Mouse (Mus musculus) hindbrain, embryonic 14.5 days (tissue): ENCODE results near the gene Uvrag. TPM values are rescaled to one million over a fixed set of nuclear protein-coding genes. Genes with fewer than 3 reads are reported as not detected.

Source experiments
- ATAC-seq: fragments of 200-750 bp; cut with Nextera tagmentation; 2 replicates; pipeline ENCODE4 v1.8.0; 2017; ENCODE audit warnings: moderate number of reproducible peaks, mild to moderate bottlenecking, moderate TSS enrichment, moderate library complexity; ENCODE audit not compliant: low FRiP score
- DNase-seq: peaks from one replicate; pipeline ENCODE4 v3.0.0-alpha.2; 2015; ENCODE audit warnings: low spot score
- H3K27ac ChIP-seq: fragments of 300-500 bp; sonication (generic); 2 replicates; pipeline ENCODE4 v1.5.1; 2014; ENCODE audit warnings: mild to moderate bottlenecking, moderate library complexity
- H3K27me3 ChIP-seq: fragments of 300-500 bp; sonication (generic); 2 replicates; pipeline ENCODE4 v1.6.1; 2014; ENCODE audit warnings: mild to moderate bottlenecking, low read length, mixed read lengths; ENCODE audit not compliant: control insufficient read depth, insufficient read depth
- H3K36me3 ChIP-seq: fragments of 300-500 bp; sonication (generic); replicated peaks from 2 replicates; pipeline ENCODE4 v1.6.1; 2014; ENCODE audit not compliant: control insufficient read depth, insufficient read depth
- H3K4me1 ChIP-seq: fragments of 300-500 bp; sonication (generic); replicated peaks from 2 replicates; pipeline ENCODE4 v1.6.1; 2014; ENCODE audit warnings: antibody characterized with exemption, low read length, mixed read lengths; ENCODE audit not compliant: control insufficient read depth, insufficient read depth
- H3K4me2 ChIP-seq: fragments of 300-500 bp; sonication (generic); replicated peaks from 2 replicates; pipeline ENCODE4 v1.6.1; 2014; ENCODE audit warnings: mild to moderate bottlenecking, moderate library complexity
- H3K4me3 ChIP-seq: fragments of 300-500 bp; sonication (generic); replicated peaks from 2 replicates; pipeline ENCODE4 v1.5.1; 2014; ENCODE audit warnings: mild to moderate bottlenecking, low read length
- H3K9ac ChIP-seq: fragments of 300-500 bp; sonication (generic); 2 replicates; pipeline ENCODE4 v1.6.1; 2014
- H3K9me3 ChIP-seq: fragments of 300-500 bp; sonication (generic); 2 replicates; pipeline ENCODE4 v1.6.1; 2016; ENCODE audit warnings: low read length; ENCODE audit not compliant: control insufficient read depth
- WGBS: fragments of 180-500 bp; shearing (Covaris S2); extraction: QIAGEN DNeasy Blood & Tissue Kit; methylation state at CpG from one replicate; pipeline ENCODE4 v1.1.7; 2014; 5-methylcytosine and 5-hydroxymethylcytosine counted together
- polyA plus RNA-seq: library from polyadenylated mRNA; unstranded; fragments of >200 nt; fragmentation: Nextera tagmentation; extraction: Ambion mirVana; gene quantifications from 2 replicates; pipeline ENCODE4 v1.2.1, GENCODE M21; 2014

Uvrag gene
- polyA plus RNA-seq, 1 experiment from 2014 or later, result 18.0 TPM

DNA sequence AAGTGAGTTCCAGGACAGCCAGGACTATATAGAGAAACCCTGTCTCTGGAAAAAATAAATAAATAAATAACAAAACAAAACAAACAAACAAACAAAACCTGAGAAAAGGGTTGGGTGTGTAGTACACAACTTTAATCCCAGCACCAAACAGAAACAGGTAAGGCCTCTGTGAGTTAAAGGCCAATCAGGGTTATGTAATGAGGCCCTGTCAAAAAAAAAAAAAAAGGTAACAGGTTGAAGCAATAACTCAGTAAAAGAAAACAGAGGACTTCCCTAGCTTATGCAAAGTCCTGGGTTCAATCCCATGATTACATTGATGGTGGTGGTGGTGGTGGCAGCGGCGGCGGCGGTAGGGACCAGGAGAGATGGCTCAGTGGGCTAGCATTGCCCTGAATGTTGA, 3.4 kb downstream of the Uvrag start:
- no peak overlapping the region for H3K27ac ChIP-seq
- H3K9me3 ChIP-seq, result no peaks in the 10 kb centered on the region
- no peak overlapping the region for H3K4me3 ChIP-seq
- WGBS, result 97% methylated on average over 4 of the region's 4 CpGs
- no peaks in the 10 kb centered on the region for H3K27me3 ChIP-seq
- H3K36me3 ChIP-seq, result no peaks in the 10 kb centered on the region
- no peak for ATAC-seq
- DNase-seq, result no peak
- peaks cover 17% of the 10 kb centered on the region for H3K4me1 ChIP-seq
- no peak overlapping the region for H3K9ac ChIP-seq
- H3K4me2 ChIP-seq, result no peak overlapping the region

DNA sequence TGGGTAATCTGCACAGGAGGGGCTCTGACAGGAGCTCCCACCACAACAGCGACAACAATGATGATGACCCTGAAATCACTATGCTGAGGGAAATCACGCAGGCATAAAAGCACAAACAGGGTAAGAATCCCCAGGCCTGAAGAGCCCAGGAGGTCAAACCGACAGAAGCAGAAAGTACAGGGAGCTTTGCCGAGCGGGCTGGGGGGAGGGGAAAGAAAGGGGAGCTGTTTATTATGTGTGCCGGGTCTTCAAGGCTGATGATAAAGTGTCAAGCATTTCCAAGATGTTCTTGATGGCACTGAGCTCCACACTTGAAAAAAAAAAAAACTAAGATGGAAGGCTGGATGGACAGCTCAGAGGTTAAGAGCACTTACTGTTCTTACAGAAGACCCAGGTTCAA, 4.2 kb downstream of the Uvrag start:
- Histone ChIP-seq H3K4me1 (peaks cover 17% of the 10 kb centered on the region), H3K4me2 (no peak overlapping the region), H3K9me3 (no peaks in the 10 kb centered on the region), H3K9ac (no peak overlapping the region), H3K27me3 (no peaks in the 10 kb centered on the region), H3K4me3 (no peak overlapping the region), H3K27ac (no peak overlapping the region), H3K36me3 (no peaks in the 10 kb centered on the region)
- DNase-seq (no peak), ATAC-seq (no peak)
- WGBS, result 53% methylated on average over 6 of the region's 6 CpGs

DNA sequence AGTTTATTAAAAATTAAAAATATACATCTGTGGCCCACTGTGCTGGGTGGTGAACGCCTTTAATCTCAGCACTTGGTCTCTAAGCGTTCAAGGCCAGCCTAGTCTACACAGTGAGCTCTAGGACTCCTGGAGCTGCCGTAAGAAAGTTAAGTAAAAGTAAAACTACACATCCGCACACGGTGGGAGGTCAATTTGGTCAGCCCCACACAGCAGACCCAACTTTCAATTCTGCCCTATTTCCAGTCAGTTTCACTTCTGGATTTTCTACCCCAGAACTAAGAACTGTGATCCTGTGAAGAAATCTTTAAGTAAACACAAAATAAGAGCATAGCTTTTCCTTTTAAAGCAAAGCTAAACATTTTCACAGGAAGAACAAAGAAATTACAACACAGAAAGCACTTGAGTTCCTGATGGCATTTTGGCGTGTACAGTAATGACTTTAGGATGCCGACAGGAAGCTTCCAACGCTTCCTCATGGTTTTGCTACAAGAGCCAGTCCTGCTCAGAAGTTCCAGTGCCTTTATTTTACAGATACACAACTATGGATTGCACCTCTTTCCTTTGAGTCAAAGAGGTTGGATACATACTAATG, 7.0 kb downstream of the Uvrag start:
- Histone ChIP-seq H3K27ac (no peak overlapping the region), H3K36me3 (no peaks in the 10 kb centered on the region), H3K9me3 (no peaks in the 10 kb centered on the region), H3K27me3 (no peaks in the 10 kb centered on the region), H3K9ac (no peak overlapping the region), H3K4me2 (no peak overlapping the region), H3K4me3 (no peak overlapping the region), H3K4me1 (0 out of 2 replicates have a peak, but pooled peaks cover 4% of the 10 kb centered on the region)
- no peak for ATAC-seq
- 85% methylated on average over 8 of the region's 8 CpGs for WGBS
- no peak for DNase-seq

DNA sequence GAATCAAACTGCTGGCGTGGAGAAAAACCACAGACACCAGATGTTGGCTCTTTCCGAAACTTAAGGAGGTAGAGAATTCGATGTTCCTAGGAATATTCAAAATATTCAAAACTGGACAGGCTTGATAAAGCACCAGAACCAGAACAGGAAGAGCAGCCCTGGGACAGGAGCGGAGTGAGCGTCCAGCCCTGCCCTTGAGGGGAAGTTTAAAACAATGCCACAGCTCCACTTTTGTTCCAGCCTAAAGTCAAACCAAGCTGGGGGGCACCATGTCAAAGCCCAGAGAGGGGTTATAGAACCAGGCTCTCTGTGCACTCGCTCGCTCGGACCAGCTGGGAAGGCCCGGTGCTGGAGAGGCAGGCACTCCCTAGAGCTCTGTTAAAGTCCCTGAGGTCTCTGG, 8.3 kb downstream of the Uvrag start:
- H3K36me3 ChIP-seq, result no peaks in the 10 kb centered on the region
- no peak overlapping the region for H3K4me2 ChIP-seq
- H3K27me3 ChIP-seq, result no peaks in the 10 kb centered on the region
- H3K9me3 ChIP-seq, result no peaks in the 10 kb centered on the region
- no peak overlapping the region for H3K9ac ChIP-seq
- no peak overlapping the region for H3K27ac ChIP-seq
- ATAC-seq (no peak), DNase-seq (no peak)
- WGBS, result 82% methylated on average over 9 of the region's 9 CpGs
- no peaks in the 10 kb centered on the region for H3K4me1 ChIP-seq
- H3K4me3 ChIP-seq, result no peak overlapping the region

DNA sequence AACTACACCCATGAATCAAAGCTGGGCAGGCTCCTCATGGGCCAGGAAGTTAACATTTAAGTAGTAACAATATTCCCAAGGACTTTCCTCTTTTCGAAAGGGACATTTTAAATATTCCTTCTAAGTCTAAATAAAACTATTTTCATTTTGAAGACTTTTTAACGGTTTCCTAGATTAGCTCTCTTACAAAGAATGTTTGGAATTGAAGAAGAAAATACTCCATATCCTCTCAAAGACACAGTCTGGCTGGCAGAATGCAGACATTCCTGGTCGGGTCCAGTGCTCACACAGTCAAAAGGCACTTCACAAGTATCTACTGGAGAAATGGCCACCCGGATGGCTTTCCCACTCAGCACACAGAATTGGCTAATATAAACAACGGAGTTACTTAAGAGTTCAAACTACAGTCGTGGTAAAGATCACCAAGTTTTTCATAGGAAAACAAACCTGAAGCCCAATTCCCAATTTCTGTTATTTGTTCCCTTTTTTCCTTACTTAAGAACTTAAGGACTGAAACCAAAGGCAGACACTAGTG, 9.1 kb downstream of the Uvrag start:
- ATAC-seq (no peak), DNase-seq (no peak)
- WGBS, result 81% methylated on average over 6 of the region's 6 CpGs
- no peak overlapping the region for H3K4me3 ChIP-seq
- no peak overlapping the region for H3K27ac ChIP-seq
- no peak overlapping the region for H3K4me2 ChIP-seq
- H3K27me3 ChIP-seq, result no peaks in the 10 kb centered on the region
- no peak overlapping the region for H3K9ac ChIP-seq
- no peaks in the 10 kb centered on the region for H3K36me3 ChIP-seq
- no peaks in the 10 kb centered on the region for H3K9me3 ChIP-seq
- no peaks in the 10 kb centered on the region for H3K4me1 ChIP-seq

DNA sequence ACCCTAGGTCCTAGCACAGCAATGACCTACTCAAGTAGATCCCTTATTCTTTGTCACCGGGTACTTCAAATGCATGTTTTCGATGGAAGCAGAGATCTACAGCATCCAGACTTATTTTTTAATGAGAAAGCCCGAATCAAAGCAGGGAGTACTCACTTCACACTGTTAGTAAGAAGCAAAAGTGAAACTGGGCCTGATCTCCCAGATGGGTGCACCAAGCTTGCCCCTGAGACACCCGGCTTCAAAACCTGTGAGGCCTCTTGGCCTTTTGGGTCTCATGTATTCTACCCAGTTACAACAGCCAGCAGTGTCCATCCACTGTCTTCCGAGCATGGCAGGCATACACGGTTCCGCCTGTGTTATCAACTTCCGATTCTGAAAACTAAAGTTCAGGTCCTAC, 12.0 kb downstream of the Uvrag start:
- no peak for DNase-seq
- ATAC-seq, result no peak
- no peak overlapping the region for H3K4me3 ChIP-seq
- WGBS, result 95% methylated on average over 8 of the region's 8 CpGs
- H3K27me3 ChIP-seq, result no peaks in the 10 kb centered on the region
- no peaks in the 10 kb centered on the region for H3K9me3 ChIP-seq
- no peak overlapping the region for H3K4me2 ChIP-seq
- no peaks in the 10 kb centered on the region for H3K36me3 ChIP-seq
- H3K27ac ChIP-seq, result no peak overlapping the region
- H3K9ac ChIP-seq, result no peak overlapping the region
- H3K4me1 ChIP-seq, result no peaks in the 10 kb centered on the region

DNA sequence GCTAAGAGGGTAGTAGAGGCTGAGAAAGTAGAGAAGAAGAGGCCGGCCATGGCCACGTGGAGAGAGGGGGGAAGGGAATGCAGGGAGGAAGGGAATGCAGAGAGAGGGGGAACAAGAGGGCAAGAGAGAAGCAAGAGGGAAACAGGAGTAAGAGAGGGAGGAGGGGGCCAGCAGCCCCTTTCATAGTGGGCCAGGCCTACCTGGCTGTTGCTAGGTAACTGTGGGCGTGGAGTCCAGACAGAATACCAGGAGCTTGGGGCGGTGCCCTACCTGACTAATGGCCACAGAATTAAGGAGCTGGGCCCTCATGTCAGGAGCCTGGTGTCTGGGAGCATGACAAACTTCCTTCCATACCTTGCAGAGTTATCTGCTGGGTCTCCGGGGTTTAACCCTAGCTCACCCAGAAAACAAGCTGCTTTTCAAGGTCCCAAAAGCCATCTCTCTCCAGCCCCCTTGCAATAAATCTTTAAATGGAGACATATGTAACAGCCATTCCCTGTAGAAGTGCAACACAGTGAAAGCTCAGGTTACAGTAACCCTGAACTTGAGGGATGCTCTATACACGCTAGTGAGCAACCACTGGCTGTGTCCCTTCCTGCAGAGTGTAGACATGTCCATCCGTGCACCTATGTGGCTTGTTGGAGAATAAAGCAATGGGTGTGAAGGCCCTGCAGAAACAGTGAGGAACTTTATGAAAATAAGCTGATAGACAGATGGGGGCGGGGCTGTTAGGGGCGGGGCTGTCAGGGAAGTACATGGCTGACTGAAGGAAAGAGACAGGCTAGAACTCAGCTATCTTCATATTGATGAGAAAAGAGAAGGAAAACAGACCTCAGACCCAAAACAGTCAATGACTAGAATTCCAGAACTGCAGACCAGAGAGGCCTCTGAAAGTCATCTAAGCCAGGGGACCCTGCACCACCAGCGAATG, 12.7 kb downstream of the Uvrag start:
- no peaks in the 10 kb centered on the region for H3K9me3 ChIP-seq
- WGBS, result 59% methylated on average over 10 of the region's 10 CpGs
- no peak overlapping the region for H3K4me3 ChIP-seq
- no peak overlapping the region for H3K9ac ChIP-seq
- H3K27ac ChIP-seq, result no peak overlapping the region
- H3K4me1 ChIP-seq, result no peaks in the 10 kb centered on the region
- DNase-seq (no peak), ATAC-seq (no peak)
- H3K36me3 ChIP-seq, result no peaks in the 10 kb centered on the region
- H3K4me2 ChIP-seq, result no peak overlapping the region
- no peaks in the 10 kb centered on the region for H3K27me3 ChIP-seq

DNA sequence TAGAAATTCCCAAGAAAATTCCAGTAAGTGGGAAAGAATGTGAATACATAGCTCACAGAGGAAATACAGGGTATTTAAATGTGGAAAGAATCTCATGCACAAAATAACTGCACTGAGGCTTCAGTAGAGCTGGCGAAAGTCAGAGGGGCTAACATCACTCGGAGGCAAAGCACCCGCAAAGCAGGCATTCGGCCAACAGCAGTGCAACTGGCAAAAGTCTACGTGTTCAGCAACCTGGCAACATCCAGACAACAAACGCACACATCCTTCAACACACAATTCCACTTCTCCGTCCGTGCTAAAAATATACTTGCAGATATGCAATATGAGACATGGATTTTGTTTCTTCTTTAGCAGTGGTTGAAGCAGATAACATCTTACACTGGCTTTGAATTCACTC, 14.9 kb downstream of the Uvrag start:
- DNase-seq (no peak), ATAC-seq (no peak)
- no peaks in the 10 kb centered on the region for H3K4me1 ChIP-seq
- no peaks in the 10 kb centered on the region for H3K36me3 ChIP-seq
- no peak overlapping the region for H3K27ac ChIP-seq
- H3K4me3 ChIP-seq, result no peak overlapping the region
- WGBS, result 74% methylated on average over 8 of the region's 8 CpGs
- no peak overlapping the region for H3K4me2 ChIP-seq
- H3K9me3 ChIP-seq, result no peaks in the 10 kb centered on the region
- no peak overlapping the region for H3K9ac ChIP-seq
- no peaks in the 10 kb centered on the region for H3K27me3 ChIP-seq

DNA sequence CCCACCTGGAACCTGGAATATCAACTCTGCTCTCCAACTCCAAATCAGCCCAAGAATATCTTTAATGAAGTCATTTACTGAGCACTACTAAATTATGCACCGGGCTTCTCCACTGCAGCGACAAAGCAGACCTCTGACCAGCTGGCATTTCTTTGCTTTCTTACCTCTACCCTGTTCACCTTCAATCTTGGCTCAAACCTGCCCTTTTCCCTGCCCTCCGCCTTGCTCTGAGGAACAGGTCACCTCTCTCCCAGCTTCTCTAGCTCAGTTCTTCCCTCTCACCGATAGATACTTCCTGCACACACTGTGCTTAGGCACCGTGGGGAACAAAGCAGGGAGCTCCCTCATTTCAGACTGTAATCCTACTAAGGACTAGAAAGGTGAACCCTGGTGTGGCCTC, 18.3 kb downstream of the Uvrag start:
- H3K27me3 ChIP-seq, result no peaks in the 10 kb centered on the region
- H3K9ac ChIP-seq, result no peak overlapping the region
- no peak for ATAC-seq
- WGBS, result 75% methylated on average over 5 of the region's 5 CpGs
- H3K4me1 ChIP-seq, result no peaks in the 10 kb centered on the region
- DNase-seq, result no peak
- no peak overlapping the region for H3K4me2 ChIP-seq
- H3K27ac ChIP-seq, result no peak overlapping the region
- H3K36me3 ChIP-seq, result no peaks in the 10 kb centered on the region
- no peaks in the 10 kb centered on the region for H3K9me3 ChIP-seq
- H3K4me3 ChIP-seq, result no peak overlapping the region
